Mouse (Mus musculus) MEL (cell line): ENCODE measurements around the gene Ccdc63. TPM values are rescaled to one million over a fixed set of nuclear protein-coding genes. Genes with fewer than 3 reads are reported as not detected.

Source experiments
- DNase-seq: peaks from one replicate; pipeline ENCODE4 v3.0.0; 2011; ENCODE audit warnings: low read depth, low spot score
- H3K27ac ChIP-seq: 2 replicates; pipeline ENCODE4 v1.5.1; 2012; ENCODE audit warnings: low read depth, mild to moderate bottlenecking, control low read depth, low read length, moderate library complexity; ENCODE audit not compliant: control insufficient read depth
- H3K27me3 ChIP-seq, 2 experiments: fragments of 150-350 bp in 1 of 2; sonication (generic) in 1 of 2; 2 replicates each; pipeline ENCODE4 v1.6.1; 2012; ENCODE audit warnings: low read length in 2 of 2, mild to moderate bottlenecking in 2 of 2, improper control_type of control experiment in 1 of 2, moderate library complexity in 1 of 2; ENCODE audit not compliant: insufficient read depth in 2 of 2, control insufficient read depth in 1 of 2
- H3K36me3 ChIP-seq, 2 experiments: 2 replicates each; pipeline ENCODE4 v1.6.1; 2012 to 2014; ENCODE audit warnings: low read length in 2 of 2, improper control_type of control experiment in 1 of 2, inconsistent platforms in 1 of 2, mild to moderate bottlenecking in 1 of 2; ENCODE audit not compliant: insufficient read depth in 2 of 2, control insufficient read depth in 1 of 2
- H3K4me1 ChIP-seq, 2 experiments: fragments of 150-350 bp in 1 of 2; sonication (generic) in 1 of 2; 2 replicates each; pipeline ENCODE4 v1.6.1; 2012; ENCODE audit warnings: low read length in 2 of 2, improper control_type of control experiment in 1 of 2, mild to moderate bottlenecking in 1 of 2; ENCODE audit not compliant: insufficient read depth in 2 of 2, control insufficient read depth in 1 of 2
- H3K4me3 ChIP-seq, 2 experiments: fragments of 150-350 bp in 1 of 2; sonication (generic) in 1 of 2; 2 replicates each; pipeline ENCODE4 v1.5.1; 2012; ENCODE audit warnings: low read depth in 2 of 2, low read length in 2 of 2, mild to moderate bottlenecking in 2 of 2, moderate library complexity in 2 of 2, control low read depth in 1 of 2, improper control_type of control experiment in 1 of 2; ENCODE audit not compliant: control insufficient read depth in 1 of 2, insufficient read depth in 1 of 2
- H3K79me2 ChIP-seq: 2 replicates; pipeline ENCODE4 v1.6.1; 2012; ENCODE audit warnings: mild to moderate bottlenecking, low read length, moderate library complexity; ENCODE audit not compliant: control insufficient read depth, poor library complexity, insufficient read depth
- H3K9ac ChIP-seq: 2 replicates; pipeline ENCODE4 v1.6.1; 2012; ENCODE audit warnings: low read depth, mild to moderate bottlenecking, control low read depth, low read length, moderate library complexity; ENCODE audit not compliant: control insufficient read depth, poor library complexity, severe bottlenecking
- H3K9me3 ChIP-seq: fragments of 150-350 bp; sonication (generic); replicated peaks from 2 replicates; pipeline ENCODE4 v1.6.1; 2012; ENCODE audit warnings: mild to moderate bottlenecking, low read length, improper control_type of control experiment, moderate library complexity; ENCODE audit not compliant: insufficient read depth
- CHD2 ChIP-seq: IDR thresholded peaks from 2 replicates; pipeline ENCODE4 v1.6.1; 2011; ENCODE audit warnings: low read length, improper control_type of control experiment
- CTCF ChIP-seq, 3 experiments: IDR thresholded peaks in 2 of 3; conservative IDR thresholded peaks in 1 of 3; 2 replicates each; pipeline ENCODE4 v1.5.1; 2011 to 2012; ENCODE audit warnings: low read length in 3 of 3, low read depth in 2 of 3, mild to moderate bottlenecking in 2 of 3, improper control_type of control experiment in 1 of 3, inconsistent platforms in 1 of 3, mixed read lengths in 1 of 3, moderate library complexity in 1 of 3; ENCODE audit not compliant: control insufficient read depth in 1 of 3, insufficient read depth in 1 of 3, poor library complexity in 1 of 3, severe bottlenecking in 1 of 3
- HCFC1 ChIP-seq: IDR thresholded peaks from 2 replicates; pipeline ENCODE4 v1.6.1; 2012; ENCODE audit warnings: low read depth, mild to moderate bottlenecking, inconsistent platforms, low read length, improper control_type of control experiment, moderate library complexity
- JUND ChIP-seq: IDR thresholded peaks from 2 replicates; pipeline ENCODE4 v1.6.1; 2011; ENCODE audit warnings: low read depth, mild to moderate bottlenecking, improper control_type of control experiment, low read length
- MAFK ChIP-seq: IDR thresholded peaks from 2 replicates; pipeline ENCODE4 v1.6.1; 2011; ENCODE audit warnings: low read depth, mild to moderate bottlenecking, low read length, improper control_type of control experiment, borderline replicate concordance
- MAX ChIP-seq: IDR thresholded peaks from 2 replicates; pipeline ENCODE4 v1.6.1; 2011; ENCODE audit warnings: low read length, improper control_type of control experiment
- MAZ ChIP-seq: IDR thresholded peaks from 2 replicates; pipeline ENCODE4 v1.6.1; 2012; ENCODE audit warnings: low read depth, mild to moderate bottlenecking, inconsistent platforms, low read length, improper control_type of control experiment
- MEF2A ChIP-seq: IDR thresholded peaks from 2 replicates; pipeline ENCODE4 v1.6.1; 2014; ENCODE audit warnings: low read depth, mild to moderate bottlenecking, inconsistent platforms, low read length, improper control_type of control experiment; ENCODE audit not compliant: poor library complexity, insufficient replicate concordance, severe bottlenecking; ENCODE audit errors: extremely low read depth
- MXI1 ChIP-seq: IDR thresholded peaks from 2 replicates; pipeline ENCODE4 v1.6.1; 2011; ENCODE audit warnings: mild to moderate bottlenecking, low read depth, low read length, improper control_type of control experiment
- MYC ChIP-seq: IDR thresholded peaks from 2 replicates; pipeline ENCODE4 v1.6.1; 2011; ENCODE audit warnings: low read depth, mild to moderate bottlenecking, low read length, improper control_type of control experiment, moderate library complexity
- NELFE ChIP-seq: IDR thresholded peaks from 2 replicates; pipeline ENCODE4 v1.6.1; 2011; ENCODE audit warnings: low read depth, low read length, improper control_type of control experiment
- NRF1 ChIP-seq: IDR thresholded peaks from 2 replicates; pipeline ENCODE4 v1.6.1; 2014; ENCODE audit warnings: low read depth, mild to moderate bottlenecking, inconsistent platforms, low read length, improper control_type of control experiment, moderate library complexity; ENCODE audit not compliant: poor library complexity, insufficient read depth, severe bottlenecking
- RCOR1 ChIP-seq: IDR thresholded peaks from 2 replicates; pipeline ENCODE4 v1.6.1; 2012; ENCODE audit warnings: low read depth, mild to moderate bottlenecking, inconsistent platforms, low read length, improper control_type of control experiment
- SIN3A ChIP-seq: IDR thresholded peaks from 2 replicates; pipeline ENCODE4 v1.6.1; 2012; ENCODE audit warnings: low read length, improper control_type of control experiment, inconsistent platforms
- SMC3 ChIP-seq: IDR thresholded peaks from 2 replicates; pipeline ENCODE4 v1.6.1; 2011; ENCODE audit warnings: low read depth, low read length, improper control_type of control experiment
- TAL1 ChIP-seq: IDR thresholded peaks from 2 replicates; pipeline ENCODE4 v1.6.1; 2012; ENCODE audit warnings: mild to moderate bottlenecking, inconsistent platforms, low read length, moderate library complexity, mixed read lengths
- TCF12 ChIP-seq: IDR thresholded peaks from 2 replicates; pipeline ENCODE4 v1.6.1; 2014; ENCODE audit warnings: low read depth, mild to moderate bottlenecking, inconsistent platforms, low read length, improper control_type of control experiment, moderate library complexity
- UBTF ChIP-seq: IDR thresholded peaks from 2 replicates; pipeline ENCODE4 v1.6.1; 2012; ENCODE audit warnings: low read depth, mild to moderate bottlenecking, inconsistent platforms, low read length, improper control_type of control experiment, moderate library complexity, borderline replicate concordance; ENCODE audit not compliant: insufficient read depth
- USF1 ChIP-seq: IDR thresholded peaks from 2 replicates; pipeline ENCODE4 v1.6.1; 2014; ENCODE audit warnings: low read depth, mild to moderate bottlenecking, inconsistent platforms, low read length, improper control_type of control experiment, moderate library complexity
- USF2 ChIP-seq, 2 experiments: IDR thresholded peaks; 2 replicates each; pipeline ENCODE4 v1.6.1; 2011 to 2012; ENCODE audit warnings: improper control_type of control experiment in 2 of 2, low read length in 2 of 2, borderline replicate concordance in 1 of 2, inconsistent platforms in 1 of 2, low read depth in 1 of 2, mild to moderate bottlenecking in 1 of 2; ENCODE audit not compliant: insufficient read depth in 1 of 2
- ZKSCAN1 ChIP-seq: IDR thresholded peaks from 2 replicates; pipeline ENCODE4 v1.6.1; 2012; ENCODE audit warnings: low read depth, mild to moderate bottlenecking, inconsistent platforms, low read length, improper control_type of control experiment, moderate library complexity
- ZMIZ1 ChIP-seq: IDR thresholded peaks from 2 replicates; pipeline ENCODE4 v1.6.1; 2012; ENCODE audit warnings: low read depth, mild to moderate bottlenecking, inconsistent platforms, low read length, improper control_type of control experiment, moderate library complexity
- ZNF384 ChIP-seq: IDR thresholded peaks from 2 replicates; pipeline ENCODE4 v1.6.1; 2012; ENCODE audit warnings: low read depth, mild to moderate bottlenecking, inconsistent platforms, low read length, improper control_type of control experiment
- polyA plus RNA-seq, 2 experiments: library from polyadenylated mRNA; stranded (reverse) in 1 of 2; unstranded in 1 of 2; fragments of >175 nt in 1 of 2; fragments of >200 nt in 1 of 2; gene quantifications; 2 replicates each; pipeline versions ENCODE4 v1.2.1 to v1.2.4; 2012; ENCODE audit warnings: low replicate concordance in 2 of 2, low read depth in 1 of 2; ENCODE audit not compliant: insufficient read length in 2 of 2, insufficient read depth in 1 of 2, missing spikeins in 1 of 2
- total RNA-seq: library from RNA; depleted of rRNA; stranded (reverse); fragments of 300-350 nt; gene quantifications from 2 replicates; pipeline ENCODE4 v1.2.3, GENCODE M21; 2012

The Ccdc63 gene
- total and polyA plus RNA-seq, 3 experiments, result 1.6 to 4.7 TPM; not detected in 1

- no peak for DNase-seq
- no peak overlapping the region; the same call in 1 of the 2 replicates for H3K27ac ChIP-seq
- peaks cover 0 to 6% of the 10 kb centered on the region in 2 experiments; a peak in 2 of 4 replicates for H3K36me3 ChIP-seq
- H3K27me3 ChIP-seq, result no peaks in the 10 kb centered on the region
- H3K79me2 ChIP-seq, result peaks cover 3% of the 10 kb centered on the region
- H3K4me3 ChIP-seq, result no peak overlapping the region
- H3K4me1 ChIP-seq, result peaks cover 6 to 18% of the 10 kb centered on the region in 2 experiments
- no peak for TF ChIP-seq MAFK
- no peak for TF ChIP-seq MAZ
- no peak for TF ChIP-seq CTCF (IDR thresholded peaks at IDR 0.05 in 2 of 3, conservative IDR thresholded peaks at IDR 0.05 in 1 of 3; ENCODE audit: control insufficient read depth in 1 of 3, insufficient read depth in 1 of 3, low read depth in 2 of 3, low read length in 3 of 3, poor library complexity in 1 of 3, severe bottlenecking in 1 of 3)
- TF ChIP-seq SMC3, result no peak
- no peak for TF ChIP-seq MYC
- no peak for TF ChIP-seq ZMIZ1
- TF ChIP-seq JUND, result no peak
- no peak for TF ChIP-seq TCF12
- TF ChIP-seq, all 39 proteins: peak for 0
- no peak overlapping the region for H3K9ac ChIP-seq
- H3K9me3 ChIP-seq, result no peaks in the 10 kb centered on the region
Observed at GRCm38 (mm10) chr5:122146609-122147008, 6.0 kb upstream of the Ccdc63 start.

GRCm38 (mm10) chr5:122146056-122146580 is 5.5 kb upstream of the Ccdc63 start:
- peak overlapping the region; percentile 7; the same call in 1 of the 2 replicates for H3K27ac ChIP-seq
- peak overlapping the region; percentile 55 to 63; a peak in 3 of 4 replicates for H3K4me3 ChIP-seq
- DNase-seq, result peak; percentile 62
- H3K9me3 ChIP-seq, result no peaks in the 10 kb centered on the region
- no peak overlapping the region for H3K9ac ChIP-seq
- H3K27me3 ChIP-seq, result no peaks in the 10 kb centered on the region
- no peak for TF ChIP-seq ZNF384
- H3K4me1 ChIP-seq, result peaks cover 6 to 18% of the 10 kb centered on the region in 2 experiments
- H3K36me3 ChIP-seq, result peaks cover 0 to 6% of the 10 kb centered on the region in 2 experiments; a peak in 2 of 4 replicates
- H3K79me2 ChIP-seq, result peaks cover 3% of the 10 kb centered on the region

- H3K9me3 ChIP-seq, result no peaks in the 10 kb centered on the region
- H3K9ac ChIP-seq, result peak overlapping the region; percentile 74
- peaks cover 0 to 6% of the 10 kb centered on the region in 2 experiments; a peak in 2 of 4 replicates for H3K36me3 ChIP-seq
- DNase-seq, result peak; percentile 96
- peaks cover 6 to 21% of the 10 kb centered on the region in 2 experiments for H3K4me1 ChIP-seq
- peaks cover 3% of the 10 kb centered on the region for H3K79me2 ChIP-seq
- H3K27me3 ChIP-seq, result no peaks in the 10 kb centered on the region
- H3K4me3 ChIP-seq, result peak overlapping the region; percentile 55 to 63
- H3K27ac ChIP-seq, result peak overlapping the region; percentile 70
- TF ChIP-seq TAL1, result peak; percentile 38
- peak; percentile 82 for TF ChIP-seq MAX
- TF ChIP-seq MEF2A, result no peak
- no peak for TF ChIP-seq USF1
- peak; percentile 88 for TF ChIP-seq MXI1
- TF ChIP-seq MAZ, result peak; percentile 67
- no peak for TF ChIP-seq CHD2
- no peak for TF ChIP-seq USF2 (IDR thresholded peaks at IDR 0.05; ENCODE audit: borderline replicate concordance in 1 of 2, insufficient read depth in 1 of 2, low read depth in 1 of 2, low read length in 2 of 2)
- peak; percentile 91 for TF ChIP-seq SIN3A
- no peak for TF ChIP-seq NRF1
- peak; percentile 55 for TF ChIP-seq RCOR1
- TF ChIP-seq HCFC1, result peak; percentile 79
- peak; percentile 55; the same call in 1 of the 2 replicates for TF ChIP-seq TCF12
- TF ChIP-seq UBTF, result no peak
- TF ChIP-seq NELFE, result peak; percentile 48
- TF ChIP-seq ZKSCAN1, result no peak
Observed at GRCm38 (mm10) chr5:122145381-122146055, 4.9 kb upstream of the Ccdc63 start.
